Mouse (Mus musculus) retina, postnatal 1 day (tissue): ENCODE results near the gene Rasa4.
"Not testable (repeated sequence)": the region's sequence is repeated elsewhere in the genome, so short reads cannot be mapped to it uniquely, and the experiment has no call there.

Source experiments
- DNase-seq: peaks from one replicate; pipeline ENCODE4 v3.0.0-alpha.2; 2012

The Rasa4 gene

DNA sequence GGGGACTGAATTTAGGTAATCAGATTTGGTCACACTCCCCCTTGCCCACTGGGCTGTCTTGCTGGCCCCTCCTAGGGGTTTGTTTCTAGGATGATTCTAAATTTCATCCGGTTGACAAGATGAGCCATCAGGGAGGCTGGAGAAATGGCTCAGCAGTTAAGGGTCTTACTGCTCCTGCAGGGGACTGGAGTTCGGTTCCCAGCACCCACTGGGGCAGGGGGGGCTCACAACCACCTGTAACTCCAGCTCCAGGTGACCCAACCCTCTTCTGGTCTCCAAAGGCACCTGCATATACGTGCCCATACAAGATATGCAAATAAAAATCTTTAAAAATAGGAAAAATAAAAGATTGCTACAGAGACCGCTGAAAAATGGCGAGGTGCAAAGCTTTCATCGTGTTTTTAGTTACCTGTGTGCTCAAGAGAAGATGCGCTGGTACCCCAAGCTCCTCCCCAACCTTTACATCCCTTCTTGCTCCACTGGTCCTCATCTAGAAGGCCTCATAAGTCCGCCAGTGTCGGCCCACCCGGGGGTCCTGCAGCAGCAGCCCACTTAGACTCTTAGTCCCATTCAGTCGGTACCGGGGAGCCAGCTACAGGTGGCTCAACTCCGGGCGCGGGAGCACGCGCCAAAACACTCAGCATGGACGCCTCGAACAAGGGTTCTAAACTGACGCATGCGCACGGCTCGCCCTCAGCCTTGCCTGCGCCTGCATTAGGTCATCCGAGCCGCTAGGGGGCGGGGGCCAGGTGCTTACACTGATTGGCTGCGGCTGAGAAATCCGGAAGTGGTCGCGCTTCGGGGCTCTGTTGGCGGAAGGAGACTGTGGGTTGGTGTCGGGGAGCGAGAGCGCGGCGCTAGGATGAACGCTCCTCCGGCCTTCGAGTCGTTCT is 32.4 kb downstream of the Rasa4 start, which contains the start of gene Polr2j:
TSS of gene Polr2j (plus strand) at position 741 of the 893 bp plus-strand sequence.
- DNase-seq: peak; percentile 98

DNA sequence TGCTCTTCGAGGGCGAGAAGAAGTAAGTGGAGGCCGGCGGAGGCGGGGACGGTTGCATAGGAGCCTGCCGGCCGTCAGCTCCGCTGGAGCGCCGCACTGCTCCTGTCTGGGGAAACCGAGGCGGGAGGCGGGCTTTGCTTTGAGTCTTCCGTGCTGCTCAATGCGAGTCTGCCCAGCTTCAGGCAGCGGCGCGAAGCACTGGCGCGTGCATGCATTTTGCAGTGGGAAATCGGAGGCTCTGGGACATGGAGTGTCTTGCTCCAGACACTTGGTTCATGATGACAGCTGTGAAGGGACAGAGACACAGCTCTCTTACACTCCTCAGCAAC is 33.0 kb downstream of the Rasa4 start:
- DNase-seq: no peak

DNA sequence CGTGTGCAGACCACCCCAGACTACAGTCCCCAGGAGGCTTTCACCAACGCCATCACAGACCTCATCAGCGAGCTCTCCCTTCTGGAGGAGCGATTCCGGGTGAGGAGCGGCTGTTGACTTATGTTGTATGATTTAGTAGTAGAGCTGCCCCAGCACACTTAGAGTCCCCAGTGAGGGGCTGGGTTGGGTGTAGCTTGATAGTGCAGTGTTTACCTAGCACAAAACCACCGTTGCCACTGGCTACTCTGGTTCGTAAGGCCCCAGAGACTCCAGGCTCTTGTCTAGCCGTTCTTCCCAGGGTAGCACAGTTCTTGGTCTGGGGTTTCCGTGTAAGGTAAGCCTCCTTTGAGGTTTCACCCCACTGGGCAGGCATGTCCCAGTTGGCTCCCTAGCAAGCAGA is 38.4 kb downstream of the Rasa4 start:
- no peak for DNase-seq

DNA sequence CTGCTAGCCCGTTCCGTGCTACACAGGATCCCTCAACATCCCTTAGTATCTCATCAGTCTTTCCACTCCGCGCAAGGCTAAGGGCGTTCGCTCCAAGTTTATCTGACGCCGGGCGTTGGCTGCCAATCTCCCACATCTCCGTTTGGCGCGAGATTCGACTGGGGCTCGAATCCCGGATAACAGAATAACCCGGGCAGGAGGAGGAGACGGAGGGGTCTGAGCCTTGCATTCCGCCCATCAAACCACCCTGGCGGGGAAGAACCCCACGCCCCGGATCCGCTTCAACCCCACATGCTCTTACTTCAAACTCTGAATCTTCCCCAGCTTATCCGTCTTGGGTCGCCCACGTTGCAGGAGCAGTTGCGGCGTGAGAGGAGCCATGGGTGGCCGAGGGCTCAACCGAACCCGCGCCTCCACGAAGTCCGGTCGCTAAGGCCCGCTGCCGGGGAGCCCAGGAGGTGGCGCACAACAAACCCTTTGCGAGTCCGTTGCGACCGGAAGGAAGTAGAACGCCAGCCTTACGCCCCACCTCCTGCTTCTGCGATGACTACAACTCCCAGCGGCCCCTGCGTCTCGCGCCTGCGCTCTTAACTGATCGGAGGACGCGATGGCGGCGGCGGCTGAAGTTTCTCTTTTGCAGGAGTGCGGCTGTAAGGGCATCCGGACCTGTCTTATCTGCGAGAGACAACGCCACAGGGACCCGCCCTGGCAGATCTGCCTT is 52.0 kb downstream of the Rasa4 start, which contains the start of the genes Lrwd1 and Alkbh4:
TSS of gene Lrwd1 (minus strand) at position 504 of the 721 bp plus-strand sequence.
TSS of gene Alkbh4 (plus strand) at position 576 of the 721 bp plus-strand sequence.
- DNase-seq: peak; percentile 97

DNA sequence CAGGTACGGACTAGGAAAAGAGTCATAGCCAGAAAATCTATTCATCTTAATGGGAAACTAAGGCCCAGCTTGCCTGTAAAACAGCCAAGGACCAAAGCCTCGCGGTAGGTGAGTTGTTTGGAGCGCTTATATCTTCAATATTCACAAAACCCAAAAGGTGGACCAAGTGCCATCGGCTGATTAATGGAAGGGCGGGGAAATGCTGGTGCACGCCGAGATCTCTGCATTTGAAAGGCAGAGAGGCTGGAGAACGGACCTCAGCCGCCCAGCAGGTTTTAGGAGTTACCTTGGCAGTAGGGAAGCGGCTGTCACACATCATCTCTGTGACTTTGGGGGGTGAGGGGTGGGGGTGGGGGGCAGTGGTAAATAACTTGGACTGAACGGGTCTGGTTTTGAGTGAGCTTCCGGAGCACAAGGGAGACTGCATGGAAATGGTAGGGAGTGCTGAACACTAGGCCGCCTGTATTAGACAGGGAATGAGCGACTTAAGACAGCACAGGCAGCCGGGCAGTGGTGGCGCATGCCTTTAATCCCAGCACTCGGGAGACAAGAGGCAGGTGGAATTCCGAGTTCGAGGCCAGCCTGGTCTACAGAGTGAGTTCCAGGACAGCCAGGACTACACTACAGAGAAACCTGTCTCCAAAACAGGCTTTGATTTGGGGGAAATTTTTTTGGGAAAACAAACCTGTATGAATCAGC is 52.7 kb downstream of the Rasa4 start:
- DNase-seq: no peak

DNA sequence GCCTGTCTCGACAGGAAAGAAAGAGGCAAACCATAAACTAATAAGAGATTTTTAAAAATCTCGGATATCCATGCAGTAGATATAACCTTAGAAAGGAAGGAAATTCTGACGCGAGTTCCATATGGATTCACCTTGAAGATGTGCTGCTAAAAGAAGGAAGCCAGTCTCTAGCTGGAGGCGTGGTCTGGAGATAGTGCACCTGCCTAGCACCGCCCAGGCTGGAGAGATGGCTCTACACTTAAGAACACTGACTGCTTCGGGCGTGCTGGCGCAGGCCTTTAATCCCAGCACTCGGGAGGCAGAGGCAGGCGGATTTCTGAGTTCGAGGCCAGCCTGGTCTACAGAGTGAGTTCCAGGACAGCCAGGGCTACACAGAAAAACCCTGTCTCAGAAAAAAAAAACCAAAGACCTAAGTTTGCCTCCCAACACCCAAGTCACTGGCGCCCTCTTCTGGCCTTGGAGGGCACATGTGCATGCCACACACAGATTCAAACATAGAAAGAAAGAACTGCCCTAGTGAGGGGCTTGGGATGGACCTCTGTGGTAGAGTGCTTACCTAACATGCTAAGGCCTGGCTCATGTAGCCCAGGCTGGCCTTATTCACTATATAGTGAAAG is 54.0 kb downstream of the Rasa4 start:
- DNase-seq: peak; percentile 74

DNA sequence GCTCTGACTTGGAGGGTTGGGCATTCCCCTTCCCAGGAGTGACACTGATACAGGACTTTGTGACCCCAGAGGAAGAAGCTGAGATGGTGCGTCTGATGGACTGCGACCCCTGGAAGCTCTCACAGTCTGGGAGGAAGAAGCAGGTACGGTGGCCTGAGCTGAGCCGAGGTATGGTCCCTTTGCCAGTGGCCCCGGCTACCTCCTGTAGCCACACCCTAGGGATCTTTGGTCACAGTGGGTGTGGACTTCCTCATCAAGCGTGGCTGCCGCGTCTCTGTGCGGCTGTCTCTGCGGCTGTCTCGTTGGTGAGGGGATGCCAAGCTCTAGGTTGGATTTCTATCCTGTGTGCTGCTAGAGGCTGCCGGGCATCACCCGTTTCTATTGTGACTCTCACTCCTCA is 55.7 kb downstream of the Rasa4 start:
- DNase-seq: no peak

DNA sequence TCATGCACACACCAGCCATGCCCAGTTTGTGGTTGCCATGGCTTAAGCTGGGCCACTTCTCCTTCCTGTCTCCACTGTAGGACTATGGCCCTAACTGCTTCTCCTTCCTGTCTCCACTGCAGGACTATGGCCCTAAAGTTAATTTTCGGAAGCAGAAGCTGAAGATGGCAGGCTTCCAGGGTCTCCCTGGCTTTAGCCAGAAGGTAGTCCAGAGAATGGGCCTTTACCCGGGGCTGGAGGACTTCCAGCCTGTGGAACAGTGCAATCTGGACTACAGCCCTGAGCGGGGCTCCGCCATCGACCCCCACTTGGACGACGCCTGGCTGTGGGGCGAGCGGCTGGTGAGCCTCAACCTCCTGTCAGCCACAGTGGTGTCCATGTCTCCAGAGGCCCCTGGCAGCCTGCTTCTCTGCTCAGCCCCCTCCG is 56.4 kb downstream of the Rasa4 start:
- DNase-seq: no peak

DNA sequence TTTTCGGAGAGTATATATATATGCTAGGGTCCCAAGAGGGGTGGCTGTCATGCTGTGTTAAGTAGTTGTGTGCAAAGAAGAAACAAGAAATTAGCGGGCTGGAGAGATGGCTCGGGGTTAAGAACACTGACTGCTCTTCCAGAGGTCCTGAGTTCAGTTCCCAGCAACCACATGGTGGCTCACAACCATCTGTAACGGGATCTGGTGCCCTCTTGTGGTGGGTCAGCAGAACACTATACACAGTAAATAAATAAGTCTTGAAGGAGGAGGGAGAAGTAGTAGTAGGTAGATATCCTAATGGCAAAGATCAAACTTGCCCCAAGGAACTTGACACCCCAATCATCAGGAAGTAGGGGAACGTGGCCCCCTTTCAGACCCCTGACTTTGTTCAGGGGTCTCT is 59.0 kb downstream of the Rasa4 start:
- no peak for DNase-seq

DNA sequence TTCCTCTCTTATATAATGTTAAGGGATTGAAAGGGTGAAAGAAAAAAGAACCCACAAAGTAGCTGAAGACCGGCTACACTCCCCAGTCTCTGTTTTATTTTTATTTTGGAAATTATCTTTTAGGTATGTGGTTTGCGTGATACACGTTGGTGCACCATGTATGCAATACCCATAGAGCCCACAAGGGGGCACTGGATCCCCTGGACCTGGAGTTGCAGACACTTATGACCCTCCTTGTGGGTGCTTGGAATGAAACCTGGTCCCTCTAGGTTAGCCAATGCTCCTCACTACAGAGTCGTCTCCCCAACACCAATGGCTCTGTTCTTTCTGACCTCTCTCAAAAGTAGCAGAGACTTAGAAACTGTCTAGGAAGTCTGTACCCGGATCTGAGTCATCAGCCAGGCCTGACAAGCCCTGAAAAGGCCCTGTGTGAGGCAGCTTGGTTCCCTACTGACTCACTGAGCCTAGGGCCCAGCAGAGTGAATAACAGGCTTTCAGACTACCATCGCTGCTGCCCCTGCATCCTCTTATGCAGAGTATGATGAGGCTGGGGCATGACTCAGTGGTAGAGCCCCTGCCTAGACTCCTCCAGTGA is 59.5 kb downstream of the Rasa4 start:
- DNase-seq: no peak

DNA sequence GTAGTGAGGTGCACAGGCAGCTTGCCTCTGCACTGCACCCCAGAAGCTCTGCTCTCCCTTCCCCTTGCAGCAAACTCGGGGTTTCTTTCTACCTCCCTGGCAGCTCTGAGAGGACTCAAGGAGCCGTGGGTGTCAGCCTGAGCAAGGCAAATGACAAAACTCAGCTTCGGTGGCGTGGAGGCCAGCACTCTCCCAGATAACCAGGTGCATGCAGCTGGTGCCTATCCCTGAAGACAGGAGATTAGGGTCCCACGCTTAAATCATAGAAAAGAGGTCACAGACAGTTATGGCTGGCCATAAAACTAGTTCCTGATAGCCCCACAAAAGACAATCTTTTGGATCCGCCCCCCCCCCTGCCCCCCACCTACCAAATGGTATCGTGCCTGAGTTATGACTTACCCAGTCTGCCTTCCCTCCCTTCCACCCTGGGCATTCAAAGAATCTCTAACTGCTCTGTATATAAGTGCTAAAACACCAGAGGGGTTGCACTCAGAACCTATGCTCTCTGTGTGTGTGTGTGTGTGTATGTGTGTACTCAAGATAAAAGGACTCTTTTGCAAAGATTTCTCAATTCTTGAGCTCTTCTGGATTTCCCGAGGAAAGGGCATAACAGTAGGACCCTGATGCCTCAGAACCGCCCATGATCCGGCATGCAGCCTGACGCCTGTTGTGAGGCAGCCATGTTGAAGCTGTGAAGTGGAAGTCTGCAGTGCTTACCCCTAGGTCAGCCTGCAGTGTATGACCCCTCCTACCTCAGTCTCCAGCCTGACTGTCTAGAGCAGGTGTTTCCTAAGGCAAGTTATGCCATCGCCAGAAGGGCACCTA is 61.1 kb downstream of the Rasa4 start:
- DNase-seq: no peak

DNA sequence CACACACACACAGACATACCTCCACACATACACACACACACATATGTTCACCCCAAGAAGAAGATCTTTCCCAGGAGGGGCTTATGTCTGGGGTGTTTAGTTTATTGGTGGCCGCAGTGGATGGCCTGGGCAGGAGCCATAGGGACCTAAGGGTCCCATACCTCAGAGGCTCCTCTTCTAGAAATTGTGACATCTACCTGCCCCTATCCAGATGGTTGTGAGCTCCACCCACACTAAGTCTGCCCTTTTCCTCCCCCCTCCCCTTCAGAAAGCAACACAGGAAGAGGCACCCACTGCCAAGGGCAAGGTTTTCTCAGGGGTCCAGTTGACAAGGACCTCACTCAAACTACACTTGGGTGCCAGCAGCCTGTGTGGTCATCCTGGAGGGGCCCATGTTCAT is 63.2 kb downstream of the Rasa4 start:
- DNase-seq: no peak

DNA sequence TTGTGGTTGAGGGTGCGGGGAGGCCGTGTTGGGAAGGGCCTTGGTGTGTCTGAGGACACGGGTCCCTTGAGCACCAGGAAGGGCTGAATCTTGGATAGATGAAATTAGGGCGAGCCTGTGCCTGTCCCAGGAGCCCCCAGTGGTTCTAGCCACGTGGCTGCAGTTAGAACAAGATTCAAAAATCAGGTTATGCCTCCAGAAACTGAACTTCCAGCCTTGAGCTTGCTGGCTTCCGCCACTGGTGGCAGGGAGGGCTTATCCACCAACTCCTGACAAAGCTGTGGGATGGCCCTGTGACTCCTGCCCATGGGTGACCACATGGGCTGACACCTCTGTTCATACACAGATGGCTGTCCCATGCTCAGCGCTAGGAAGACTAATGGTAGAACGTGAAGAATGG is 64.0 kb downstream of the Rasa4 start:
- DNase-seq: no peak

DNA sequence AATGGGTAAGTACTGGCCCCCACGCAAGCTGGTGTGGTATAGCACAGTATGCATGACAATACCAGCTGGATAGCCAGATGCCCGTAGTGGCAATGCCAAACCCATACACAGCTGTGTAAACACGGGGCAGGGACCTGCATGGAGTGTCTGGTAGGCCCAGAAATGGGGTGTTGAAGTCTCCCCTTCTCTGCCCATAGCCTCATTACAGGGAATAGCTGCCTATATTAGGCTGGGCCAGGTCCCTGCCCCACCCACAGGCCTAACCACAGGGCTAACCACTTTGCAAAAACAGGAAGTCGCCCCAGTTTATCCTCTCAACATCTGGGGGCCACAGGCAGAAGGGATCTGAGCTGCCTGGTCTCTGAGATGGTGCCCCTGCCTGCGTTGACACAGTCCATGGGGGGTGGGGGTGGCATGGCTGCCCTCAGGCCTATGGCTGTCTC is 65.4 kb downstream of the Rasa4 start:
- not testable (repeated sequence) for DNase-seq

DNA sequence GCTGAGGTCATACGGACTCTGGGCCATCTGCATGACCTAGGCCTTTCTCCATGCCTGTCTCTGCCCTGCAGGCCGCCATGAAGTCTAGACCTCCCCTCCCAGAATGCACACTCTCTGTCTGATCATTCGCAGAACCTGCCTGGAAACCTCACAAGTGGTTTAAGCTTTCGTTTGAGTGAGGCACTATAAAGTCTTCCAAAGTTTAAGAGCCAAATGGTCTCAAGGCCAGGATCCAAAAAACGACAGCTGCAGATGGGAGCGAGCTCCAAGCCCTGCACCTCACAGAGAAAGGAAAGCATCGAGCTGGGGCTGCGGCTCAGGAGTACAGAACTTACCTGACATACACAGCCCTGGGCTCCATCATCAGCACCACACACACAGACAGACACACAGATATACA is 68.6 kb downstream of the Rasa4 start:
- no peak for DNase-seq

DNA sequence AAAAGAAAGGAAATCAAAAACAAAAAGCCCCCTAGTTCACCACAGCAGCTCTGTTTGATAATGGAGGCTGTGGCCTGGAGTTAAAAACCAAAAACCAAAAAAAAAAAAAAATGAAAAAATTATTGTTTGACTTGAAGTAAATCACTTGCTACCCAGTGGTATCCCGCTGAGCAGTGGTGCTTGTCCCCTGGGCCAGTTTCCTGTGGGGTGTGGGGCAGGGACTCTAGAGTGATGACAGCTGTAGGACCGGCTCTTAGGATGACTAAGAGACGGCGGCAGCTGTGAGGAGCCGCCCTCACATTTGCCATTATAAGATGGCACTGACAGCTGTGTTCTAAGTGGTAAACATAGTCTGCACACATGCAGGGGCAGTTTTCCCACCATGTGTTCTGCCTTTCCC is 71.7 kb downstream of the Rasa4 start:
- DNase-seq: no peak

DNA sequence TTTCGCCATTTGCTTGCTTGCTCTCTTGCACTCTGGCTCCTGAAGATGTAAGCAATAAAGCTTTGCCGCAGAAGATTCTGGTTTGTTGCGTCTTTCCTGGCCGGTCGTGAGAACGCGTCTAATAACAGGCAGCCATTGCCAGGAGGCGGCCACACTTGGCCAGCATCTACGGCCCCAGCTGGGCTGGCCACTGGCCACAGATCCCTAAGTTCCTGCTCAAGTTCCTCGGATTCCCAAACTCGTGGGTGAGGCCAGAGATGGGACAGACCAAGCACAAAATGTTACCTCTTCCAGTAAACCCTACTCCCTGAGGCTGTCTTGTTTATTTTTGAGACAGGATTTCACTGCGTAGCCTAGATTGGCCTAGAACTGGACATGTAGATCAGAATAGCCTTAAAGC is 76.4 kb downstream of the Rasa4 start:
- DNase-seq: not testable (repeated sequence)
